8 mouse cellular contexts compared by ENCODE assay signal in the genomic region with DNA sequence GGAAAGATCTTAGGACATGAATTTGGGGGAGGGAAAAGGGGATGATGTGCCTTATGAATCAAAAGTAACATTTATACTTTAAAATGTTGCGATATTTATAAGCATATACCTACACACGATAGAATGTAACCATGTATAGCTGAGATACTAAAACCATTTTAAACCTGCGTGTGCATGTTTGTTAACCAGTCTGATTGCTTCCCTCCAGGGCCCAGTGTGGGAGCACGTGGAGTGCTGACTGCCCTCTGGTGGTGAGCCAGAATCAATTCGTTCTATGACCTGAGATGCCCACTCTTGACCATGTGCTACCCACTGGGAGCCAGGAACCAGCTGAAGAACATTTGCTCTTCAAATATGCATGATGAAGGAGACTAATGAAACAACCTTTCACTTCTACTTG. TPM values are rescaled to one million over a fixed set of nuclear protein-coding genes. Genes with fewer than 3 reads are reported as not detected.
A peak's percentile ranks its signal among the peaks of the same experiment; 100 is the strongest.
DNase-seq lines count a peak whose midpoint lies in the region; ATAC-seq and TF ChIP-seq lines count a peak whose summit lies in the region.

No protein-coding gene starts in this region.

- DNase-seq in liver, result peak; percentile 58
- peak; percentile 76 for DNase-seq in forebrain, embryonic 11.5 days (ENCODE audit: low spot score)
- DNase-seq in left cerebral cortex, postnatal 4 days, result peak; percentile 74
- peak; percentile 85 for DNase-seq in testis, postnatal 10 days (ENCODE audit: low spot score)

- peak; percentile 79 for TF ChIP-seq CTCF in bone marrow, adult 2 months (IDR thresholded peaks at IDR 0.05; ENCODE audit: control insufficient read depth, insufficient read depth, low read length)

- intact Hi-C loops in left cerebral cortex, postnatal 4 days (cut with DNase I), result no loop called here

- no peak overlapping the region for H3K4me2 ChIP-seq in liver, embryonic 12.5 days
- H3K4me2 ChIP-seq in forebrain, embryonic 11.5 days (ENCODE audit: low read depth, low read length, severe bottlenecking), result no peak overlapping the region
- no peak overlapping the region for H3K4me2 ChIP-seq in hindbrain, embryonic 15.5 days
- no peak overlapping the region for H3K4me2 ChIP-seq in myocyte (ENCODE audit: low read depth)

- WGBS in liver, embryonic 12.5 days (ENCODE audit: insufficient replicate concordance), result 24% methylated on average over 5 of the region's 5 CpGs
- 17% methylated on average over 5 of the region's 5 CpGs for WGBS in bone marrow, adult 2 months
- 42% methylated on average over 5 of the region's 5 CpGs for WGBS in forebrain, embryonic 11.5 days
- WGBS in hindbrain, embryonic 15.5 days, result 42% methylated on average over 5 of the region's 5 CpGs

- no peaks in the 10 kb centered on the region for H3K27me3 ChIP-seq in liver, embryonic 12.5 days (replicated peaks)
- H3K27me3 ChIP-seq in forebrain, embryonic 11.5 days (ENCODE audit: control insufficient read depth, insufficient read depth, low read length), result no peaks in the 10 kb centered on the region
- no peaks in the 10 kb centered on the region for H3K27me3 ChIP-seq in hindbrain, embryonic 15.5 days
- no peaks in the 10 kb centered on the region for H3K27me3 ChIP-seq in myocyte (ENCODE audit: control insufficient read depth, insufficient read depth, insufficient read length)

- no peaks in the 10 kb centered on the region for H3K36me3 ChIP-seq in liver, embryonic 12.5 days
- H3K36me3 ChIP-seq in forebrain, embryonic 11.5 days (ENCODE audit: control insufficient read depth, insufficient read depth, low read length), result no peaks in the 10 kb centered on the region
- H3K36me3 ChIP-seq in hindbrain, embryonic 15.5 days, result no peaks in the 10 kb centered on the region
- no peaks in the 10 kb centered on the region for H3K36me3 ChIP-seq in myocyte (ENCODE audit: control insufficient read depth, insufficient read depth)

- no peak overlapping the region for H3K9ac ChIP-seq in liver, embryonic 12.5 days
- no peak overlapping the region for H3K9ac ChIP-seq in forebrain, embryonic 11.5 days (ENCODE audit: low read length)
- H3K9ac ChIP-seq in hindbrain, embryonic 15.5 days, result no peak overlapping the region

- H3K4me1 ChIP-seq in liver, embryonic 12.5 days, result no peaks in the 10 kb centered on the region
- no peaks in the 10 kb centered on the region for H3K4me1 ChIP-seq in bone marrow, adult 2 months (ENCODE audit: control insufficient read depth, insufficient read depth, low read length)
- no peaks in the 10 kb centered on the region for H3K4me1 ChIP-seq in forebrain, embryonic 11.5 days (replicated peaks; ENCODE audit: control insufficient read depth, insufficient read depth, low read length)
- peaks cover 6% of the 10 kb centered on the region; the same call in 1 of the 2 replicates for H3K4me1 ChIP-seq in hindbrain, embryonic 15.5 days (replicated peaks)

- no peak for ATAC-seq in liver, embryonic 12.5 days
- 0 out of 2 replicates have a peak, but pooled peaks have one; percentile 63 for ATAC-seq in forebrain, embryonic 11.5 days (replicated peaks; ENCODE audit: low FRiP score)
- ATAC-seq in hindbrain, embryonic 15.5 days (ENCODE audit: low FRiP score, low read depth), result 0 out of 2 replicates have a peak, but pooled peaks have one; percentile 55

- no peak for TF ChIP-seq POLR2A in bone marrow, adult 2 months (IDR thresholded peaks at IDR 0.05; ENCODE audit: borderline replicate concordance, control insufficient read depth, low read depth, low read length)
- no peak for TF ChIP-seq POLR2A in myocyte (IDR thresholded peaks at IDR 0.05; ENCODE audit: insufficient read length, low read depth)

- no peak overlapping the region for H3ac ChIP-seq in myocyte (ENCODE audit: control insufficient read depth, insufficient read length)

- no peaks in the 10 kb centered on the region for H3K79me2 ChIP-seq in myocyte (ENCODE audit: control insufficient read depth, insufficient read depth)

- H3K9me3 ChIP-seq in liver, embryonic 12.5 days (replicated peaks), result no peaks in the 10 kb centered on the region
- no peaks in the 10 kb centered on the region for H3K9me3 ChIP-seq in forebrain, embryonic 11.5 days (ENCODE audit: control insufficient read depth, low read length)
- H3K9me3 ChIP-seq in hindbrain, embryonic 15.5 days, result no peaks in the 10 kb centered on the region

- H3K4me3 ChIP-seq in liver, embryonic 12.5 days, result no peak overlapping the region
- H3K4me3 ChIP-seq in bone marrow, adult 2 months (replicated peaks; ENCODE audit: control insufficient read depth, low read depth, low read length), result no peak overlapping the region
- H3K4me3 ChIP-seq in forebrain, embryonic 11.5 days (ENCODE audit: low read depth, low read length), result no peak overlapping the region
- no peak overlapping the region for H3K4me3 ChIP-seq in hindbrain, embryonic 15.5 days
- no peak overlapping the region for H3K4me3 ChIP-seq in myocyte

- H3K27ac ChIP-seq in liver, embryonic 12.5 days, result no peak overlapping the region
- no peak overlapping the region for H3K27ac ChIP-seq in bone marrow, adult 2 months (ENCODE audit: control insufficient read depth, insufficient read depth, low read depth, low read length, poor library complexity)
- H3K27ac ChIP-seq in forebrain, embryonic 11.5 days (ENCODE audit: low read depth, low read length), result no peak overlapping the region
- H3K27ac ChIP-seq in hindbrain, embryonic 15.5 days (replicated peaks), result no peak overlapping the region

TF ChIP-seq in myocyte, 11 proteins besides CTCF, POLR2A, EP300 and RAD21:
- TF ChIP-seq E2F4 (IDR thresholded peaks at IDR 0.05; ENCODE audit: insufficient read depth) (no peak), USF1 (IDR thresholded peaks at IDR 0.05; ENCODE audit: low read depth) (peak; percentile 41), MAX (IDR thresholded peaks at IDR 0.05; ENCODE audit: low read depth) (peak; percentile 84)
TF ChIP-seq in myocyte: peak in this region for 2.

RNA-seq across cellular contexts. Expression of a gene that starts 30.9 kb away (rescaled TPM):
- polyA plus RNA-seq in liver, embryonic 12.5 days (2016; fragmentation: Nextera tagmentation; extraction: Ambion mirVana), result 0.07 TPM in 1 of 2 replicates, not detected in the other
- not detected in 2 replicates for polyA plus RNA-seq in bone marrow, adult 2 months (2011; ENCODE audit: insufficient read depth, insufficient read length, low replicate concordance, missing spikeins)
- polyA plus RNA-seq in forebrain, embryonic 11.5 days (2014; fragmentation: Nextera tagmentation; extraction: Ambion mirVana), result 4.2 and 4.3 TPM in 2 replicates
- 3.3 and 5.7 TPM in 2 replicates for polyA plus RNA-seq in hindbrain, embryonic 15.5 days (2015; fragmentation: Nextera tagmentation; extraction: Ambion mirVana)
- 1 to 10 TPM; 2.2 to 2.6 TPM for total RNA-seq in left cerebral cortex, postnatal 4 days (2021)
- polyA plus RNA-seq in myocyte (2012; fragmentation: generic; extraction: Trizol), result 0.06 TPM
